Mouse (Mus musculus) embryonic facial prominence, embryonic 14.5 days (tissue): ENCODE data around the gene 0610010K14Rik. TPM values are rescaled to one million over a fixed set of nuclear protein-coding genes. Genes with fewer than 3 reads are reported as not detected.

Experiments
- ATAC-seq: fragments of 200-750 bp; cut with Nextera tagmentation; 2 replicates; pipeline ENCODE4 v1.8.0; 2017; ENCODE audit warnings: low read depth, moderate number of reproducible peaks, moderate TSS enrichment
- DNase-seq: peaks from one replicate; pipeline ENCODE4 v3.0.0-alpha.2; 2015; ENCODE audit warnings: low spot score
- H3K27ac ChIP-seq: fragments of 300-500 bp; sonication (generic); replicated peaks from 2 replicates; pipeline ENCODE4 v1.5.1; 2014; ENCODE audit warnings: low read depth, mild to moderate bottlenecking, low read length, moderate library complexity
- H3K27me3 ChIP-seq: fragments of 300-500 bp; sonication (generic); replicated peaks from 2 replicates; pipeline ENCODE4 v1.6.1; 2014; ENCODE audit warnings: low read length; ENCODE audit not compliant: control insufficient read depth, insufficient read depth
- H3K36me3 ChIP-seq: fragments of 300-500 bp; sonication (generic); 2 replicates; pipeline ENCODE4 v1.6.1; 2014; ENCODE audit warnings: low read length, mixed read lengths; ENCODE audit not compliant: control insufficient read depth, insufficient read depth
- H3K4me1 ChIP-seq: fragments of 300-500 bp; sonication (generic); 2 replicates; pipeline ENCODE4 v1.6.1; 2014; ENCODE audit warnings: antibody characterized with exemption, low read length; ENCODE audit not compliant: control insufficient read depth, insufficient read depth
- H3K4me2 ChIP-seq: fragments of 300-500 bp; sonication (generic); 2 replicates; pipeline ENCODE4 v1.6.1; 2014; ENCODE audit warnings: low read depth, mild to moderate bottlenecking, low read length, moderate library complexity, mixed read lengths
- H3K4me3 ChIP-seq: fragments of 300-500 bp; sonication (generic); 2 replicates; pipeline ENCODE4 v1.5.1; 2014; ENCODE audit warnings: low read depth, mild to moderate bottlenecking, low read length
- H3K9ac ChIP-seq: fragments of 300-500 bp; sonication (generic); 2 replicates; pipeline ENCODE4 v1.6.1; 2014; ENCODE audit warnings: low read depth, mild to moderate bottlenecking, low read length, moderate library complexity, mixed read lengths
- H3K9me3 ChIP-seq: fragments of 300-500 bp; sonication (generic); 2 replicates; pipeline ENCODE4 v1.6.1; 2016; ENCODE audit warnings: low read length; ENCODE audit not compliant: control insufficient read depth
- WGBS: fragments of 180-500 bp; shearing (Covaris S2); extraction: QIAGEN DNeasy Blood & Tissue Kit; methylation state at CpG from one replicate; pipeline ENCODE4 v1.1.7; 2014; 5-methylcytosine and 5-hydroxymethylcytosine counted together
- polyA plus RNA-seq: library from polyadenylated mRNA; unstranded; fragments of >200 nt; fragmentation: Nextera tagmentation; extraction: Ambion mirVana; gene quantifications from 2 replicates; pipeline ENCODE4 v1.2.1, GENCODE M21; 2014

0610010K14Rik gene
- polyA plus RNA-seq, 1 experiment from 2014 or later: 149 TPM

GRCm38 (mm10) chr11:70230239-70230727 is 7.4 kb downstream of the 0610010K14Rik start:
- peaks cover 12% of the 10 kb centered on the region for H3K4me1 ChIP-seq
- no peaks in the 10 kb centered on the region for H3K9me3 ChIP-seq
- peak; percentile 87 for DNase-seq
- 1% methylated on average over 24 of the region's 32 CpGs for whole genome bisulfite sequencing
- peak overlapping the region; percentile 49 for H3K4me2 ChIP-seq
- H3K27ac ChIP-seq: no peak overlapping the region
- no peak overlapping the region; the same call in 1 of the 2 replicates for H3K9ac ChIP-seq
- peaks cover 9% of the 10 kb centered on the region for H3K36me3 ChIP-seq
- peak overlapping the region; percentile 29 for H3K4me3 ChIP-seq
- peaks cover 55% of the 10 kb centered on the region for H3K27me3 ChIP-seq
- ATAC-seq: peak; percentile 64

DNA sequence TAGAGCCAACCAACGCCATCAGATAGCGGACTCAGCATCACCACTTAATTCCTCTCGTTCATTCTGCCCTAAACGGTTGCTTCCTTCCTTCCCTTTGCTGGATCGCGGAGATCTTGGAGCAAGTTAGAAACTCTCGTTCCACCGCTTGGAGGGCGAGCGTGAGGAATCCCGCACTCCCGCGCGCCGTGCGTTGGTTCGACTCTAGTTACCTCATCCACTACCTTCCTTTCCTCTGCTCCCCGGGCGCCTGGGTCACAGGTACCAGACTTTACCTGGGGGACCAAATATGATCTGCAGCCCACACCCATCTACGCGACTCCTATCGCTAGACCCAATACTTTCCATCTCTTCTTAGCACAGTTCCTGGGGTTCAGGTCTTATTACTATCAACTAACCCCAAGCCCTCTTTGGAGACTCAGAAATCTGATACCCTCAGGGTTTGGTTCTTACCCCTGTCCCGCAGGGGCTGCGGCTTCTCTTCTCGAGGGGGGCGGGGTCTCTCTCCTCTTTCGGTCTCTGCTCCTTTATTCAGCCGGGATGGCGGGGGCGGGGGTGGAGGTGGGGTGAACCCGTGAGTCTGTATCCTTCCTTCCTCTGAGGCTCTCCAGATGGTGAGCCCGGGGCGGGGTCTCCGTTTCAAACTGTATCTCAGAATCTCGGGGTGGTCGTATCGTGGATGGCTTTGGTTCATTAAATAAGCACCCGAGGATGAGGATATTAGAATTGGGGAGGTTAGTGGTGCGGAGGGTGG is 8.3 kb downstream of the 0610010K14Rik start, which contains the start of gene Bcl6b:
Gene Bcl6b (minus strand): TSS at position 539 of the 751 bp plus-strand sequence.
- H3K27me3 ChIP-seq: peaks cover 64% of the 10 kb centered on the region

DNA sequence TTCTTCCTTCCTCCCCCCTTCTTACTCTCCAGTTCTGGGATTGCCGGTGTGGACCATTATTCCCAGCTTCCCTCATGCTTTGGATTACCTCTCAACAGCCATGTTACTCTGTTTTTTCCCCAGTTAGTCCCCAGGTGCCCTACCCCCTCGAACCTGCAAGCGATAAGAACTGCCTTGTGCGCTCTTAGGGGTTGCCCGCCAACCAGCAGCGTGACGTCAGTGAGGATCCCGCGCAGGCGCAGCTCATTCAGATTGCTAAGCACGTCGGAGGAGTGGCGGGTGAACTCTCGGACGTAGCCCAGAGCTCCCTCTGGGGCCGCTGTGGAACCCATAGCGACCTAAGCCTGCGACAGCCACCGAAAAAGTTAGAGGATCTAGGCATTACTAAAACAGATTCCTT is 8.9 kb downstream of the 0610010K14Rik start:
- H3K4me2 ChIP-seq: peak overlapping the region; percentile 49
- DNase-seq: peak; percentile 78
- peaks cover 12% of the 10 kb centered on the region for H3K4me1 ChIP-seq
- no peaks in the 10 kb centered on the region for H3K9me3 ChIP-seq
- H3K4me3 ChIP-seq: peak overlapping the region; percentile 29
- peak overlapping the region; percentile 45; the same call in 1 of the 2 replicates for H3K9ac ChIP-seq
- WGBS: 2% methylated on average over 19 of the region's 19 CpGs
- H3K27ac ChIP-seq: no peak overlapping the region; the same call in 1 of the 2 replicates
- no peak for ATAC-seq
- H3K36me3 ChIP-seq: no peaks in the 10 kb centered on the region
- peaks cover 70% of the 10 kb centered on the region for H3K27me3 ChIP-seq

More for the DNA sequence above, 8.3 kb downstream of the 0610010K14Rik start, which contains the start of gene Bcl6b:
- H3K36me3 ChIP-seq: peaks cover under 1% of the 10 kb centered on the region; the same call in 1 of the 2 replicates
- H3K4me1 ChIP-seq: peaks cover 12% of the 10 kb centered on the region
- no peak for DNase-seq
- H3K4me3 ChIP-seq: peak within 1 kb of the TSS; percentile 29
- no peaks in the 10 kb centered on the region for H3K9me3 ChIP-seq
- H3K9ac ChIP-seq: peak within 1 kb of the TSS; percentile 45
- H3K27ac ChIP-seq: peak within 1 kb of the TSS; percentile 49; the same call in 1 of the 2 replicates
- no peak for ATAC-seq
- H3K4me2 ChIP-seq: peak within 1 kb of the TSS; percentile 49
- 3% methylated on average over 39 of the region's 39 CpGs for WGBS

GRCm38 (mm10) chr11:70227661-70228245 is 10.0 kb downstream of the 0610010K14Rik start:
- ATAC-seq (no peak), DNase-seq (no peak)
- no peak overlapping the region for H3K9ac ChIP-seq
- 89% methylated on average over 4 of the region's 4 CpGs for WGBS
- H3K9me3 ChIP-seq: no peaks in the 10 kb centered on the region
- peak overlapping the region; percentile 49; the same call in 1 of the 2 replicates for H3K4me2 ChIP-seq
- H3K27me3 ChIP-seq: peaks cover 71% of the 10 kb centered on the region
- H3K4me3 ChIP-seq: peak overlapping the region; percentile 29
- no peak overlapping the region for H3K27ac ChIP-seq
- H3K36me3 ChIP-seq: no peaks in the 10 kb centered on the region
- peaks cover 4% of the 10 kb centered on the region; the same call in 1 of the 2 replicates for H3K4me1 ChIP-seq

DNA sequence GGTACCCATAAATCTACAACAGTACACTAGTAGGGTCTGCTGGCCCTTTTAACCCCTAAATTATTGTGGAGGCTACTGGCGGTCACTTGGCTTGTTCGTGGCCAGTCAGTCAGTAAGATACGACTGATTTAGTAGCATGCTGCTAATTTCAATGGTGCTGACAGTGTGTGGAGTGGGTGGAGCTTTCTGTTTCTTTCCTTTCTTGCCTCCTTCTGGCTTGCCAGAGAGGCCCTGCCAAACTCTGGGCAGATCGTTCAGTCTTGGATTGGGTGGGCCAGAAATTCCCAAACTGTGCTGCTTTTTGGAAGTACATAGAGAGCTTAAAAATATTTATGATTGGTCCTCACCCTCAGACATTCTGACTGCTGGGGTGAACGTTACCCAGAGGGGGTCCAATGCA is 10.6 kb downstream of the 0610010K14Rik start:
- H3K9ac ChIP-seq: peak overlapping the region; percentile 38; the same call in 1 of the 2 replicates
- ATAC-seq: no peak
- 39% methylated on average over 5 of the region's 5 CpGs for WGBS

GRCm38 (mm10) chr11:70226602-70226890 is 11.2 kb downstream of the 0610010K14Rik start:
- DNase-seq: no peak
- no peaks in the 10 kb centered on the region for H3K9me3 ChIP-seq
- peaks cover 71% of the 10 kb centered on the region for H3K27me3 ChIP-seq
- peak overlapping the region; percentile 26 for H3K4me3 ChIP-seq
- H3K9ac ChIP-seq: peak overlapping the region; percentile 38
- ATAC-seq: 0 out of 2 replicates have a peak, but pooled peaks have one; percentile 5
- H3K36me3 ChIP-seq: no peaks in the 10 kb centered on the region
- H3K4me2 ChIP-seq: peak overlapping the region; percentile 49
- 9% methylated on average over 18 of the region's 18 CpGs for WGBS
- H3K27ac ChIP-seq: no peak overlapping the region
- H3K4me1 ChIP-seq: no peaks in the 10 kb centered on the region

More for the DNA sequence above, 10.6 kb downstream of the 0610010K14Rik start:
- no peak for DNase-seq
- Histone ChIP-seq H3K9me3 (no peaks in the 10 kb centered on the region), H3K27me3 (peaks cover 71% of the 10 kb centered on the region), H3K36me3 (no peaks in the 10 kb centered on the region), H3K4me3 (peak overlapping the region; percentile 29), H3K27ac (no peak overlapping the region), H3K4me2 (peak overlapping the region; percentile 49), H3K4me1 (no peaks in the 10 kb centered on the region)

DNA sequence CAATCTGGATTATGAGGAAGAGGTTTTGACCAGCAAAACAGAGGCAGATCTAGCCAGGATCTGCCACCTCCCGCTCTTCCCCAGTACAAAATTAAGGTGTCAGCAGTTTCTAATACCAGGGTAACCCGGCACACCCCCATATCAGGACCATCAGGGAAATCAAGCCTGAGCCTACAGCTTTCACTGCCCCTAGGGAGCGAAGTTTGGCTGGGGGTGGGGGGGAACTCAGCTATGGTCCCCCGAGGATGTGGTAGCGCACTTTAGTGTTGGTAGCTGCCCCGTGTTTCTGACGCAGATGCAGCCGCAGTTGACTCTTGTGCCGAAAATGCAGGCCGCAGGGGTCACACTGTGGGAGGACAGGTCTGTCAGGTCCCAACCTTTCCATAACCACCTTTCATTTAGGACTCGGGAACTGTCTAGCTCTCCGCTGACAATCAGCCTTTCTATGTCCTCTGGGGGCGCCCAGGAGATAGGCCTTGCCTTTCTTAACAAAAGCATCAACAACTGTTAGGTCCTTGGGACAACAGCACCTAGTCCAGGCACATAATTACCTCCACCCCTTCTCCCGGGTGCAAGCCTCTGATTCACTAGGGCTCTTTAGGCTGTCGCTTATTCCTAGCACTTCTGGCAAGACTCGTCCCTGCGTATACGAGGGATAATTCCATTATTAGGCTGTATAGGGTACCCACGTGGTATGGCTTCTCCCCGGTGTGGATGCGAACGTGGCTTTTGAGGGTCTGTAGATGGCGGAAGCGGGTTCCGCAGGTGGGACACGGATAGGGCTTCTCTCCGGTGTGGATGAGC is 11.7 kb downstream of the 0610010K14Rik start:
- no peak overlapping the region for H3K27ac ChIP-seq
- ATAC-seq (no peak; the same call in 1 of the 2 replicates), DNase-seq (no peak)
- 19% methylated on average over 27 of the region's 27 CpGs for WGBS
- no peaks in the 10 kb centered on the region for H3K4me1 ChIP-seq
- peak overlapping the region; percentile 38 for H3K9ac ChIP-seq
- H3K9me3 ChIP-seq: no peaks in the 10 kb centered on the region
- H3K27me3 ChIP-seq: peaks cover 70% of the 10 kb centered on the region
- H3K4me2 ChIP-seq: peak overlapping the region; percentile 49
- no peaks in the 10 kb centered on the region for H3K36me3 ChIP-seq
- peak overlapping the region; percentile 26 for H3K4me3 ChIP-seq

- no peak for ATAC-seq
- no peak overlapping the region; the same call in 1 of the 2 replicates for H3K27ac ChIP-seq
- peaks cover 50% of the 10 kb centered on the region for H3K27me3 ChIP-seq
These were observed 14.0 kb downstream of the 0610010K14Rik start for GRCm38 (mm10) chr11:70223724-70224123.

More at GRCm38 (mm10) chr11:70223724-70224123, 14.0 kb downstream of the 0610010K14Rik start:
- WGBS: 86% methylated on average over 9 of the region's 9 CpGs
- Histone ChIP-seq H3K4me1 (no peaks in the 10 kb centered on the region; the same call in 1 of the 2 replicates), H3K4me3 (no peak overlapping the region), H3K9ac (no peak overlapping the region), H3K36me3 (no peaks in the 10 kb centered on the region), H3K9me3 (no peaks in the 10 kb centered on the region), H3K4me2 (no peak overlapping the region; the same call in 1 of the 2 replicates)
- no peak for DNase-seq
